Mouse (Mus musculus): Measurements from ENCODE around the gene 4933415A04Rik. TPM values are rescaled to one million over a fixed set of nuclear protein-coding genes. Genes with fewer than 3 reads are reported as not detected.

The 4933415A04Rik gene
- polyA plus RNA-seq, 1 experiment from 2014 or later = 5.4 TPM

DNA sequence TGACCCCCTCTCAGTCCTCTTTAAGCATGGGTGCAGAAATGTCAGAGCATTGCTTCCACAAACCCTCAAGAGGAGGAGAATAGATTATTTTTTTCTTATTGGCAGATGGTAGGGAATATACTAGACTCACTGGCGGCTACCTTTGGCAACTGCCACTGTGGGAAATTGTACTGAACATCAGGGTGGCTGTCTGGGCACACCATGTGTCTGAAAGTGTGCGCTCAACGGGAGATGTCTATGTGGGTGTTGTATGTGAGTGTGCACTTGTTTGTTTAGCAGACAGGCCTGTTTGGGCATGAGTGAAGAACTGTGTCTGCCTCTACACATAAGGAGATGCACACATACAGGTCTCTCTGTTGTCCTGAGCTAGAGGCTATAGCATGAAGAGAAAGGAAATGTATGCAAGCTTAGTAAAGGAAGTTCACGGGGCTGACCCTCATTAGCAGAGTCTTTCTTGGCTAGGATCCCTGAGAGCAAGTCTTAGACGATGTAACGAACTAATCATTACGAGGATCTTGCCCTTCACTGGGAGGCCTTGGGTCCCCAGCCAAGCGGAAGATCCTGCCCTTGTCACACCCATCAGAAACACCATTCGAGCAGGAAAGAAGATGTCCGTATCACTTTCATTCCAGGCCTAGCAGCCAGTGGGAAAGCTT is 23.3 kb downstream of the 4933415A04Rik start:
- no peak overlapping the region for H3K27ac ChIP-seq
- H3K9ac ChIP-seq = no peak overlapping the region
- H3K27me3 ChIP-seq = no peaks in the 10 kb centered on the region
- no peak overlapping the region for H3K4me3 ChIP-seq
- WGBS = 73% methylated on average over 10 of the region's 10 CpGs
- no peaks in the 10 kb centered on the region for H3K36me3 ChIP-seq
- H3K4me2 ChIP-seq = no peak overlapping the region
- no peaks in the 10 kb centered on the region for H3K9me3 ChIP-seq (replicated peaks)
- H3K4me1 ChIP-seq (replicated peaks) = peaks cover 8% of the 10 kb centered on the region
- ATAC-seq (replicated peaks; ENCODE audit: insufficient number of reproducible peaks, insufficient read depth, low FRiP score, low read depth) = no peak

DNA sequence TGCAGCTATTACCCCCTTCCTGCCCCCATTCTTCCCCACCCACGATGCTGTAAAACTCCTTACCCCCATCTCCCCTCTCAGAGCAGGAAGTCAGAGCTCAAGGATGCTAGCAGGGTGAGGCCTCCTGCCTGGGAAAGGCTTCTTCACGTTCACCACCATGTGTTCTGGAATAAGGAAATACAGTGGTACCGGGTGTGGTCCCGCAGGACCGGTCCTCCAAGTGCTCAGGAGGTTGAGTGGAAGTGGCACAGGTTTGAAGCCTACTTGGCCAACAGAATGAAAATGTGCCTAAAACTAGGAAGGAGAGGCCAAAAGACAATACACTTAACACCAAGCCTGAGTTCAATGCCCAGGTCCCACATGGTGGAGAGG is 23.8 kb downstream of the 4933415A04Rik start:
- no peaks in the 10 kb centered on the region for H3K27me3 ChIP-seq
- no peak overlapping the region for H3K4me3 ChIP-seq
- 74% methylated on average over 5 of the region's 5 CpGs for WGBS
- H3K4me2 ChIP-seq = no peak overlapping the region
- no peaks in the 10 kb centered on the region for H3K36me3 ChIP-seq
- H3K9me3 ChIP-seq (replicated peaks) = no peaks in the 10 kb centered on the region
- no peak overlapping the region for H3K27ac ChIP-seq
- no peak for ATAC-seq (replicated peaks; ENCODE audit: insufficient number of reproducible peaks, insufficient read depth, low FRiP score, low read depth)
- H3K9ac ChIP-seq = no peak overlapping the region
- H3K4me1 ChIP-seq (replicated peaks) = peaks cover 8% of the 10 kb centered on the region

DNA sequence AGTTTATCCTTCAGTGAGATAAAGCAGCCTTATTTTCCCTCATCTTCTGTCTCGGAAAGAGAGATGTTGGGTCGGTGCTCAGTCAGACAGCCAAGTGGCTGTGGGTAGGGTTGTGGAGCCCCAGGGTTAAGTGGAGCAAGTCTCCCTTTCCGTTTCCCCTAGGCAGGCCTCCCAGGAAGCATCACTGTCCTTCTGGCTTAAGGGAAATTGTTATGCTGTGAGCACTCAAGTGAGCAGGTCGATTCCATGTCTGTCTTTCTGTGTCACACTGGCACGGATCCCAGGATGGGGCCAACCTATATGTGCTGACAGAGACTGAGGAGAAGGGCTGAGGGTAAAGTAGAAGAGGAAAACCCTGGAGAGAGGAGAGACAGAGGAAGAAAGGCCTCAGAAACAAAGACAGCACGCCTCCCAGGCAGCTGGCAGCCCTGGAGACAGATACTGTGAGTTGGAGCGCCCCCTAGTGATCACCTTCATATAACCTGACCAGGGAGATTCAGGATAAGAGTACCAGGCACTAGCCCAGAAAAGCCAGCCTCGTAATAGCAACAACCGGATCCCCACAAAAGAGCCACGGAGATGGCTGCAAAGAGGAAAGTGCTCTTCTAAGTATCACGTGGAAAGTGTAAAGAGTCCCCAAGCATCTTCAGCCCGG is 26.1 kb downstream of the 4933415A04Rik start:
- no peaks in the 10 kb centered on the region for H3K27me3 ChIP-seq
- H3K4me1 ChIP-seq (replicated peaks) = peaks cover 10% of the 10 kb centered on the region
- no peak overlapping the region for H3K4me2 ChIP-seq
- peak; percentile 60 for ATAC-seq (replicated peaks; ENCODE audit: insufficient number of reproducible peaks, insufficient read depth, low FRiP score, low read depth)
- H3K4me3 ChIP-seq = no peak overlapping the region
- H3K27ac ChIP-seq = peak overlapping the region; percentile 64
- H3K9me3 ChIP-seq (replicated peaks) = no peaks in the 10 kb centered on the region
- H3K36me3 ChIP-seq = no peaks in the 10 kb centered on the region
- no peak overlapping the region for H3K9ac ChIP-seq
- 20% methylated on average over 12 of the region's 12 CpGs for WGBS

DNA sequence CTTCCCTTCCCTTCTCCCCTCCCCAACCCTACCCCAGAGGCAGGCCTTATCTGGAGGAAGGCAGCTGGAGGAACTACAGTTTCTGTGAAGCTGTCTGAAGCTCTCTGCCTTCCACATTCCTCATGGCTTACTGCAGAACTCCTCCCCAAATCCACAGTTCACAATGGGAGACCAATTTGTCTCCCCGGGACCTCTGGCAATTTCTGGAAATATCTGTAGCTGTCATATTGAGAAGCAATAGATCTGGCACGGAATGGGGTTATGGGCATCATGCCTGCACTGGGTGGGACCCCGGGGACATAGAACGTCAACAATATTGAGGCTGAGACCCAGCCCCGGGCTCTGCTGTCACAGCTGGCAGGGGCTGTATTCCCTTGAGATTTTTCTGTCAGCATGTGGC is 31.1 kb downstream of the 4933415A04Rik start:
- Histone ChIP-seq H3K27ac (peak overlapping the region; percentile 52), H3K9ac (no peak overlapping the region), H3K9me3 (replicated peaks) (no peaks in the 10 kb centered on the region), H3K4me3 (no peak overlapping the region), H3K36me3 (no peaks in the 10 kb centered on the region), H3K27me3 (no peaks in the 10 kb centered on the region), H3K4me2 (no peak overlapping the region), H3K4me1 (replicated peaks) (peaks cover 9% of the 10 kb centered on the region)
- 32% methylated on average over 5 of the region's 5 CpGs for WGBS
- peak; percentile 62 for ATAC-seq (replicated peaks; ENCODE audit: insufficient number of reproducible peaks, insufficient read depth, low FRiP score, low read depth)

DNA sequence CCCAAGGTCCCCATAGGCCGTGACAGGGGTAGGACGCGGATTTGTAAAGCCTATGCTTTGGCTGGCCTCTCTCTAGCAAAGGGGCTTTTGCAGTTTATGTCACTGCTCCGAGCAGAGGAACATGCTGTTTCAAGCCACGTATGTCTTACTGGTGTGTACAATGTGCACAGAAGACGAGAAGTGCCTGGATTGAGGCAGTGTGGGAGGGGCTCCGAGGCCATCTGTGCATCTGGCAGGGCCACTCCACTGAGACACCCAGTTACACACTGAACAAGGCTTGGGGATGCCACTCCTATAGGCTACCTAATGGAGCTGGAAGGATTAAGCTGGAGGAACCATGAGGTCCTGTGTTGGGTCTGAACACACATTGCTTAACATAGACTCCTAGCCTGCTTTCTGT is 31.6 kb downstream of the 4933415A04Rik start:
- H3K27ac ChIP-seq = peak overlapping the region; percentile 52
- no peaks in the 10 kb centered on the region for H3K36me3 ChIP-seq
- 53% methylated on average over 7 of the region's 7 CpGs for WGBS
- no peaks in the 10 kb centered on the region for H3K27me3 ChIP-seq
- H3K4me1 ChIP-seq (replicated peaks) = peaks cover 5% of the 10 kb centered on the region
- no peak overlapping the region for H3K4me2 ChIP-seq
- peak; percentile 47; the same call in 1 of the 2 replicates for ATAC-seq (replicated peaks; ENCODE audit: insufficient number of reproducible peaks, insufficient read depth, low FRiP score, low read depth)
- H3K9ac ChIP-seq = no peak overlapping the region
- no peak overlapping the region for H3K4me3 ChIP-seq
- H3K9me3 ChIP-seq (replicated peaks) = no peaks in the 10 kb centered on the region

DNA sequence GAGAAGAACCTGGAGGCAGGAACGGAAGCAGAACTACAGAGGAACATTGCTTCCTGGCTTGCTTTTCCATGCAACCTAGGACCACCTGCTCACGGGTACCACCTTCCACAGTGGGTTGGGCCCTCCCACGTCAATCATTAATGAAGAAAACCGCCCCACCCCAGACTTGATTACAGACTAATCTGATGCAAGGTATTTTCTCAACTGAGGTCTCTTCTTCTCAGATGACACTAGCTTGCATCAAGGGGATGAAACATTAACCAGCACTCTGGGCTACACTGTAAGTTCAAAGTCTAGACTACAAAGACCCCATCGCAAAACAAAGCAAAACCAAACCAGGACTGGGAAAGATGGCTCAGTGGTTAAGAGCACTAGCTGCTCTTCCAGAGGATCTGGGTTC is 34.9 kb downstream of the 4933415A04Rik start:
- Histone ChIP-seq H3K27me3 (no peaks in the 10 kb centered on the region), H3K4me2 (no peak overlapping the region), H3K4me1 (replicated peaks) (peaks cover 15% of the 10 kb centered on the region), H3K9me3 (replicated peaks) (no peaks in the 10 kb centered on the region), H3K4me3 (no peak overlapping the region), H3K9ac (no peak overlapping the region), H3K27ac (no peak overlapping the region), H3K36me3 (no peaks in the 10 kb centered on the region)
- WGBS = 80% methylated on average over 5 of the region's 5 CpGs
- ATAC-seq (replicated peaks; ENCODE audit: insufficient number of reproducible peaks, insufficient read depth, low FRiP score, low read depth) = no peak

DNA sequence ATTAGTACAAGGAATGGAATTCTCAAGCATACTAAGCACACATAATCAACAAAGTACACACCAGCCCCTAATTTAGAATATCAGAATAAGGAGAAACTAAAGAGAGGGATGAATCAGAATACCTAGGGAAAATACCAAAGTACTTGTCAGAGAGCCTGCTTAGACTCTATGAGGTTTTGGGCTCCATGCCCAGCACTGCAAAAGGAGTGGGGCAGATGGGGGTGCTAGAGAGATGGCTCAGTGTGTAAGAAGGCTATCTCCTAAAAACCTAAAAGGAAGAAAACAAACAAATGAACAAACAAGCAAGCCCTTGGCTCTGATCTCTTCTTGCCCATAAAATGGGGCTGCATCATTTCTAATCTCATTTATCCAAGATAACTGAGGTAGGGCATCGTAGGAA is 37.5 kb downstream of the 4933415A04Rik start:
- Histone ChIP-seq H3K4me3 (no peak overlapping the region), H3K27ac (no peak overlapping the region), H3K4me2 (no peak overlapping the region), H3K36me3 (no peaks in the 10 kb centered on the region), H3K27me3 (no peaks in the 10 kb centered on the region), H3K9me3 (replicated peaks) (no peaks in the 10 kb centered on the region), H3K4me1 (replicated peaks) (peaks cover 17% of the 10 kb centered on the region), H3K9ac (no peak overlapping the region)
- 92% methylated on average over 1 of the region's 1 CpGs for WGBS
- no peak for ATAC-seq (replicated peaks; ENCODE audit: insufficient number of reproducible peaks, insufficient read depth, low FRiP score, low read depth)

DNA sequence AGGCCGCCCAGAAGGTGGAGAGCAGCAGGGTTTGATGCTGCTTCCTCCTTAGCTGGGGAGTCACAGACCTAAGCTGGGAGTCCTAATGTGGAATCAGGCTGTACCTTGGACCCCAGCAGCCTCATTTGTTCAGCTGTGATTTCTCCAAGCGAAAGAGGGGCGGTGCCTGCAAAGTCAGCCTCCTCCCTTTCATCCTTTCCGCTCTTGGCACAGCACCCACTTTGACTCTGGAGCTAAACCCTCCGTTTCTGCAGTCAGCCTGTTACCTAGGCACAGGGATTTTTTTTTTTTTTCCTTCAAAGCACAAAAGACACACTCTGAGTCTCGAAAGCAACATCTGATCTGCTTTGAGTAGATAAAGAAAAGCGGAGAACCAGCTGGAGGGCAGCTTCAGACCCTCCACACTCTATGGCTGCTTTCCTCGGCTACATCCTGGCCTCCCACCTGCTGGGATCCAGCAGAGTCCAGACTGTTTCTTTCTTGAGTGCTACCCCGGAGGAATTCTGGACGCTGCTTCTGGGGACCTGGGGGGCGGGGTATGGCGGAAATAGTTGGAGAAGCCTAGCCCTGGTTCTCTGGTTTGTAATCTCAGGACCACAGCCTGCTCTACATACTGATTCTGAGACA is 39.6 kb downstream of the 4933415A04Rik start:
- H3K9ac ChIP-seq = peak overlapping the region; percentile 3; the same call in 1 of the 2 replicates
- H3K4me2 ChIP-seq = peak overlapping the region; percentile 61
- WGBS = 11% methylated on average over 12 of the region's 12 CpGs
- H3K27ac ChIP-seq = peak overlapping the region; percentile 46
- no peaks in the 10 kb centered on the region for H3K9me3 ChIP-seq (replicated peaks)
- no peaks in the 10 kb centered on the region for H3K36me3 ChIP-seq
- peaks cover 17% of the 10 kb centered on the region for H3K4me1 ChIP-seq (replicated peaks)
- no peaks in the 10 kb centered on the region for H3K27me3 ChIP-seq
- ATAC-seq (replicated peaks; ENCODE audit: insufficient number of reproducible peaks, insufficient read depth, low FRiP score, low read depth) = no peak
- peak overlapping the region; percentile 29 for H3K4me3 ChIP-seq

DNA sequence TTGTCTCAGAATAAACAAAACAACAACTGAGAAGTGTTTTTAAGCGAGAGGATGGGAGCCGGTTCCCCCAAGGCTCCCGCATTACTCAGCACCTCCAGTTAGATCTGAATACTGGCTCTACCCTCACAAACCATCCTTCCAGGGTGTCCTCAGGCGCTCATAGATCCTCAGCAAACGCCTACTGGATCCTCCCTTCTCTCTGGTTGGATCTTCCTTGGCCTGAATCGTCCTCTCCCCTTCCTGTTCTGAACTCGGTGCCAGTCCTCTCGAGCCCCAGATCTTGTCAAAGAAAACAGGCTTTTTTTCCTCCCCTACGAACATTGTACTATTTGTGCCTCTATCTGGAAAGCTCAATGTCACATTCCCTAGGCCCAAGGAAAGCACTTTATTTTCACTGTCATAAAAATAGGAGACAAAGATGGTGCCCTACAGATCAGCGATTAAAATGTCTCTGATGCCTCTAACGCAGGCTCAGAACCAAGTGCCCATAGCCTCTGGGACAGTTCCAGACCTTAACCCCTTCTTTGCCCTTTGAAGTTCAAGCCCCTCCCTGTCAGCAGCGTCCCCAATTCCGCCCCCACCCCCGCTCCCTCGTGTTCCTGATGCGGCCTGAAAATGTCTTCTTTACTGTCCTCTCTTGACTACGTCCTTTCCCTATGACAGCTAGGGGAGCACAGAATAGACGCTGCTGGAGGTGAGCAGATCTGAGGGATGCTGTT is 40.2 kb downstream of the 4933415A04Rik start:
- Histone ChIP-seq H3K36me3 (no peaks in the 10 kb centered on the region), H3K9ac (no peak overlapping the region), H3K4me1 (replicated peaks) (peaks cover 17% of the 10 kb centered on the region), H3K27ac (peak overlapping the region; percentile 46), H3K9me3 (replicated peaks) (no peaks in the 10 kb centered on the region), H3K4me2 (peak overlapping the region; percentile 61), H3K4me3 (peak overlapping the region; percentile 29; the same call in 1 of the 2 replicates), H3K27me3 (no peaks in the 10 kb centered on the region)
- 35% methylated on average over 18 of the region's 18 CpGs for WGBS
- ATAC-seq (replicated peaks; ENCODE audit: insufficient number of reproducible peaks, insufficient read depth, low FRiP score, low read depth) = no peak

DNA sequence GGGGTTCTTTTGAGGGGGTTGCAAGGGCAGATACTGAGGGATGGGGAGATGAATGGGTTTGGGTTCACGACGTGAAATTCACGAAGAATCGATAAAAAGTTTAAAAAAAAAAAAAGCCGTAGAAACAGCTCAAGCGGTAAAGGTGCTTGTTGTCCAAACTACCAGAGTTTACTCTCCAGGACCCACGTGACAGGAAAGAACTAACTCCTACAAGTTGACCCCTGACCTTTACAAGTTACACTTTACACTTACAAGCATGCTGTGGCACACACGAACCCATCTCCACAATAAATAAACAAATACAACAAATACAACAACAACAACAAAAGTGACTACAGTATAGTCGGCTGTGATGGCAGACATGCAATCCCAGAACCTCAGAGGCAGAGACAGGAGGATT is 44.8 kb downstream of the 4933415A04Rik start:
- no peak overlapping the region for H3K9ac ChIP-seq
- H3K36me3 ChIP-seq = no peaks in the 10 kb centered on the region
- no peak for ATAC-seq (replicated peaks; ENCODE audit: insufficient number of reproducible peaks, insufficient read depth, low FRiP score, low read depth)
- no peak overlapping the region for H3K4me3 ChIP-seq
- H3K27ac ChIP-seq = no peak overlapping the region
- H3K27me3 ChIP-seq = no peaks in the 10 kb centered on the region
- no peaks in the 10 kb centered on the region for H3K9me3 ChIP-seq (replicated peaks)
- peaks cover 32% of the 10 kb centered on the region for H3K4me1 ChIP-seq (replicated peaks)
- WGBS = 85% methylated on average over 9 of the region's 9 CpGs
- H3K4me2 ChIP-seq = no peak overlapping the region

DNA sequence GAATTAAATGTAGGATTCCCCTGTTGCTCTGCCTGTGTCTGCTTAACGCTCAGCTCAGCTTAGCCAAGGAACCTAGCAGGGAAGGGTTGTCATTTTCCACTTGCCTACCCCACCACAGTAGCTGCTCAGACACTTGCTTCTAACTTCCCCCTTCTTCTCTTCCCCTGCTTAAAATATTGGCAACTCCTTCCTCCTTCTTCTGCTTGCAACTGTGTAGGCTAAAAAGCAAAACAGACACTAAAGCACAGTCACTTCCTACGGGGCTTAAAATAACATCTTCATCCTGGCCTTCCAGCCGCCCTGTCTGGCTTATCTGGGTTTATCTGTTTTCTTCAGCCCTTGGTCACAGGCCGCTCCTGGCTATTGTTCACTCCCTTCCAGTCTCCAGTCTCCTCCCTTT is 45.7 kb downstream of the 4933415A04Rik start:
- no peak overlapping the region for H3K9ac ChIP-seq

More for the DNA sequence above, 45.7 kb downstream of the 4933415A04Rik start:
- ATAC-seq (replicated peaks; ENCODE audit: insufficient number of reproducible peaks, insufficient read depth, low FRiP score, low read depth) = no peak
- no peak overlapping the region for H3K4me3 ChIP-seq
- H3K4me2 ChIP-seq = no peak overlapping the region
- WGBS = 11% methylated on average over 4 of the region's 4 CpGs
- no peaks in the 10 kb centered on the region for H3K27me3 ChIP-seq
- H3K36me3 ChIP-seq = no peaks in the 10 kb centered on the region
- peak overlapping the region; percentile 39; the same call in 1 of the 2 replicates for H3K27ac ChIP-seq
- H3K9me3 ChIP-seq (replicated peaks) = no peaks in the 10 kb centered on the region
- H3K4me1 ChIP-seq (replicated peaks) = peaks cover 24% of the 10 kb centered on the region
